Mouse (Mus musculus) liver, adult 2 months (tissue): ENCODE data around the gene Cfap44. TPM values are rescaled to one million over a fixed set of nuclear protein-coding genes. Genes with fewer than 3 reads are reported as not detected.

ENCODE experiments used
- DNase-seq: peaks from one replicate; pipeline ENCODE4 v3.0.0-alpha.2; 2011; ENCODE audit warnings: low read depth, low spot score; ENCODE audit errors: extremely low read depth
- H3K27ac ChIP-seq: fragments of 200-500 bp; replicated peaks from 2 replicates; pipeline ENCODE4 v1.5.1; 2012; ENCODE audit warnings: low read depth, mild to moderate bottlenecking, control low read depth, inconsistent platforms, low read length; ENCODE audit not compliant: insufficient read depth
- H3K27me3 ChIP-seq: fragments of 200-500 bp; 2 replicates; pipeline ENCODE4 v1.6.1; 2012; ENCODE audit warnings: mild to moderate bottlenecking, moderate library complexity, low read length, inconsistent platforms; ENCODE audit not compliant: control insufficient read depth, insufficient read depth
- H3K36me3 ChIP-seq: fragments of 200-500 bp; 2 replicates; pipeline ENCODE4 v1.6.1; 2012; ENCODE audit warnings: low read length, inconsistent platforms; ENCODE audit not compliant: control insufficient read depth, insufficient read depth
- H3K4me1 ChIP-seq: fragments of 200-500 bp; 2 replicates; pipeline ENCODE4 v1.6.1; 2011; ENCODE audit warnings: low read length; ENCODE audit not compliant: control insufficient read depth, insufficient read depth
- H3K4me3 ChIP-seq: fragments of 200-500 bp; 2 replicates; pipeline ENCODE4 v1.5.1; 2011; ENCODE audit warnings: low read depth, mild to moderate bottlenecking, control low read depth, low read length, moderate library complexity; ENCODE audit not compliant: insufficient read depth
- H3K79me2 ChIP-seq: fragments of 200-500 bp; 2 replicates; pipeline ENCODE4 v1.6.1; 2012; ENCODE audit warnings: inconsistent platforms, mild to moderate bottlenecking, low read length, moderate library complexity; ENCODE audit not compliant: control insufficient read depth, insufficient read depth
- H3K9ac ChIP-seq: fragments of 200-500 bp; 2 replicates; pipeline ENCODE4 v1.6.1; 2012; ENCODE audit warnings: low read depth, mild to moderate bottlenecking, control low read depth, inconsistent platforms, low read length
- CTCF ChIP-seq: fragments of 200-500 bp; IDR thresholded peaks from 2 replicates; pipeline ENCODE4 v1.5.1; 2011; ENCODE audit warnings: low read depth, low read length, control low read depth
- POLR2A ChIP-seq: fragments of 200-500 bp; IDR thresholded peaks from 2 replicates; pipeline ENCODE4 v1.6.1; 2011; ENCODE audit warnings: low read length, control low read depth; ENCODE audit not compliant: insufficient read depth; ENCODE audit errors: extremely low read depth
- WGBS: fragments of 180-500 bp; shearing (Covaris S2); methylation state at CpG from one replicate; pipeline ENCODE4 v1.1.7; 2018; 5-methylcytosine and 5-hydroxymethylcytosine counted together
- polyA plus RNA-seq: library from polyadenylated mRNA; depleted of rRNA; stranded (reverse); fragments of >200 nt; gene quantifications from 2 replicates; pipeline ENCODE4 v1.2.3, GENCODE M21; 2012
- total RNA-seq: library from RNA; depleted of rRNA; stranded (reverse); fragments of >200 nt; gene quantifications from 2 replicates; pipeline ENCODE4 v1.2.3, GENCODE M21; 2014

Cfap44 gene
- total and polyA plus RNA-seq, 2 experiments = not detected

DNA sequence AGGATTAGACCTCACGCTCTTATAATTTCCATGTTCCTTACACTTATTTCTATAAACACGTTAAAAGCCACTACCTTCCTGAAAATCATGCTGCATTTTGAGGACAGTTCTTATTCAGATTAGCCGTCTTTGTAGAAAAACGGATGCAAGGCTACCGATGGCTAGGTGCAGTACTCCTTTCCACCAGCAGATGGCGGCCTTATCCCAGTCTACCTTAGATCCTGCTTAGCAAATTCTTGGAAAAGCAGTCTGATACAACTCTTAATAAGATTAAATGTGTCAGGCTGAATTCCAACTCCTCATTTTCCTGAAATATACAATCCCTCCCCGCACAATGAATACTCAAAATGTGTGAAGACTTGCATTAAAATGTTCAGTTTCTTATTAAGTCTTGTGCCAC, 89.5 kb downstream of the Cfap44 start:
- peak; percentile 38 for DNase-seq
- Histone ChIP-seq H3K36me3 (no peaks in the 10 kb centered on the region), H3K27me3 (no peaks in the 10 kb centered on the region), H3K4me1 (no peaks in the 10 kb centered on the region), H3K4me3 (no peak overlapping the region), H3K27ac (no peak overlapping the region), H3K79me2 (no peaks in the 10 kb centered on the region), H3K9ac (no peak overlapping the region)
- 3% methylated on average over 7 of the region's 7 CpGs for WGBS
- TF ChIP-seq CTCF (peak; percentile 78), POLR2A (no peak)

DNA sequence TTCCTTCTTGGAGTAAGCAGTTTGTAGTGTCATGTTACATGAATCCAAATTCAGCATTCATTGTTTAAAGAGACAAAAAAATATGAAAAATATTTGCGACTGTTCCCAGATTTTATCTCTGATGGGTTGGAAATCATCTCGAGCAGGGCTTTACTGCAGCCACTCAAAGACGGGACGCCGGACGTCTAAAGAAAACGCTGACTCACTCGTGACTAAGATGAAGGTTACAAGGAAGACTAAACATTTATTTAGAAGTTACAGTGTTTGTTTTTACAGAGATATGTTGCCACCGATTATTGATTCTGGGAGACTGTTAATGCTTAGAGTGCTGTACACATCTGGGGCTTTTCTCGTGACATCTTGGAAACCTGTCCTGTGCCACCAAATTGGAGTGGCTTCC, 90.2 kb downstream of the Cfap44 start:
- WGBS = 67% methylated on average over 10 of the region's 10 CpGs
- H3K27ac ChIP-seq = no peak overlapping the region
- no peaks in the 10 kb centered on the region for H3K4me1 ChIP-seq
- H3K79me2 ChIP-seq = no peaks in the 10 kb centered on the region
- H3K9ac ChIP-seq = no peak overlapping the region
- no peaks in the 10 kb centered on the region for H3K36me3 ChIP-seq
- H3K27me3 ChIP-seq = no peaks in the 10 kb centered on the region
- DNase-seq = no peak
- TF ChIP-seq POLR2A (no peak), CTCF (no peak)
- H3K4me3 ChIP-seq = no peak overlapping the region

DNA sequence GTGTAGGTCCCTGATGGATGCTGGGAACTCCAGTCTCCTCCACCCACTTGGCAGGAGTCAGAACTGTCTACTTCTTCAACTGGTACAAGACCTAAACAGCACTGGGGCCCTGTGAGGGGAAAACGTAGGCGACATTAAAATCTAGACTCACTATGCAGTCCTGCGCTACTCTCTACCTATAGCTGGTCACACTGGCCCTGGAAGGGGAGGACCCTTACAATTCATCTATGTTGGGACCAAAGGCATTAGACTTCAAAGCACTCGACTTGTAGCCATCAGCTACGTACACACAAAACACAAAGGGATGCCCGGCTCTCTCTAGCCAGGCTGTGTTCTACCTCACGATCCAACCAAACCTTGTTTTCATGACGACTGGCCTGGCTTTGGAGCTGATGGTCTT, 91.1 kb downstream of the Cfap44 start:
- 85% methylated on average over 8 of the region's 8 CpGs for WGBS
- no peak overlapping the region for H3K27ac ChIP-seq
- no peaks in the 10 kb centered on the region for H3K27me3 ChIP-seq
- no peaks in the 10 kb centered on the region for H3K79me2 ChIP-seq
- no peak overlapping the region for H3K9ac ChIP-seq
- H3K4me1 ChIP-seq = no peaks in the 10 kb centered on the region
- TF ChIP-seq CTCF (no peak), POLR2A (no peak)
- H3K36me3 ChIP-seq = no peaks in the 10 kb centered on the region
- no peak for DNase-seq
- no peak overlapping the region for H3K4me3 ChIP-seq

DNA sequence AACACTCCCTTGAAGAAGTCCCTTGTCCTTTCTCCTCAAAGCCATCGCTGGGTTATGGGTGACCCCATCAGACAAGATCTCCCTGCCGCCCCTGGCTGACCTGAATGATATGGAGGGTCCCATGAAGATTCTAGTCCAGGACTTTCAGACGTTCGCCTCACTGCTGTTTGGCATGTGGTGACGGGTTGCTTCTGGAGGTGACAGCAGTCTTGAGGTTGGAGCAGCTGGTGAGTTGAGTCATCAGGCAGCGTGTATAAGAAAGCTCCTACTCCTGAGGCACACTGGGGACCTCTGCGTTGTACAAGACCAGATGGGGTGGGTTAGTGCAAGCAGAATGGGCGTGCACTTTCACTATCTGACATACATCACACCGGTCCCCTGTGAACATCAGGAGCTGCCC, 92.0 kb downstream of the Cfap44 start:
- no peak overlapping the region for H3K9ac ChIP-seq
- no peaks in the 10 kb centered on the region for H3K27me3 ChIP-seq
- WGBS = 87% methylated on average over 9 of the region's 9 CpGs
- no peaks in the 10 kb centered on the region for H3K4me1 ChIP-seq
- no peak for TF ChIP-seq POLR2A
- no peak for TF ChIP-seq CTCF
- no peak for DNase-seq
- no peaks in the 10 kb centered on the region for H3K79me2 ChIP-seq
- H3K4me3 ChIP-seq = no peak overlapping the region
- H3K27ac ChIP-seq = no peak overlapping the region
- H3K36me3 ChIP-seq = no peaks in the 10 kb centered on the region

DNA sequence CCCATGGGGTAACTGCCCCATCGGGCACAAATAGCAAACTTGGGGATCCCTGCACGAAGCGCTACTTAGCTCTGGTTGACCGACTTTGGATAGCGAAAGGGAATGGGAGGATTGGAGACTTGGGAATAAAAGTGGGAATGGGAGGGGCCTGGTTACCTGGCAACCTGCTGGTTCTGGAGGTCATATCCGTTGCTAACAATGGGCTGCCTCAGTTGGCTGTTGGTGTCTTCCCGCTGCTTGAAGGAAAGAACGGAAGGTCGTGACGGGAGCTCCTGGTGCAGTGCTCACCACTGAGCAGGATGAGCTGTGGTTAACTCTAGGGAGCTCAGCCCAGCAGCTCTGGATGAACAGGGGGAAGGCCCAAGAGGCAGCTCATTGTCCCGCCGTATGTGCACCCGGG, 92.6 kb downstream of the Cfap44 start:
- Histone ChIP-seq H3K27me3 (no peaks in the 10 kb centered on the region), H3K27ac (no peak overlapping the region), H3K36me3 (no peaks in the 10 kb centered on the region), H3K4me3 (no peak overlapping the region), H3K79me2 (no peaks in the 10 kb centered on the region), H3K9ac (no peak overlapping the region), H3K4me1 (no peaks in the 10 kb centered on the region)
- TF ChIP-seq POLR2A = no peak
- TF ChIP-seq CTCF = no peak
- 91% methylated on average over 13 of the region's 13 CpGs for WGBS
- DNase-seq = no peak

DNA sequence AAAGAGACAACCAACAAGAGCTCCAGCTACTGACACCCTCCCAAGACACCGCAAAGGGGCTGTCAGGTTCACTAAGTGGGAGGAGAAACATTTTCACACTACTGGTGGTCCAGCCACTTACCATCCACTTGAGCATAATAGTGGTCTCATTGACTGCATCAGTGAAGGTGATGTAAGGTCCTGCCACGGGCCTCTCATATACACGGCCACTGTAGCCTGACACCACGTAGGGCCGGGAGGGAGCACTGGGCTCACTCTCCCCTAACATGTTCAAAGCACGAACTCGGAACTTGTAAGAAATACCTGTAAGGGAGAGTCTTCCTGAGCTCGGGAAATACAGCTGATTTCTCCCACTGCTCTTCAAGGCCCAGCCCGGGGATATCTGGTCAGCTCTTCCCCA, 96.5 kb downstream of the Cfap44 start:
- DNase-seq = no peak
- no peak overlapping the region for H3K27ac ChIP-seq
- no peaks in the 10 kb centered on the region for H3K36me3 ChIP-seq
- no peak overlapping the region for H3K4me3 ChIP-seq
- H3K9ac ChIP-seq = no peak overlapping the region
- WGBS = 85% methylated on average over 9 of the region's 9 CpGs
- TF ChIP-seq POLR2A = no peak
- TF ChIP-seq CTCF = no peak
- no peaks in the 10 kb centered on the region for H3K4me1 ChIP-seq
- no peaks in the 10 kb centered on the region for H3K27me3 ChIP-seq
- H3K79me2 ChIP-seq = no peaks in the 10 kb centered on the region
